Mouse (Mus musculus) neural tube, embryonic 10.5 days (tissue): ENCODE measurements at regions not wholly inside any gene's neighbourhood (a gene's known extent, or its start where the extent isn't known, plus 50 kb on each side); places are given as distances from the start of the nearest gene placed in this dataset.
"Not testable (repeated sequence)": the region's sequence is repeated elsewhere in the genome, so short reads cannot be mapped to it uniquely, and the experiment has no call there.

Experiments
- DNase-seq: peaks from one replicate; pipeline ENCODE4 v3.0.0-alpha.2; 2017; ENCODE audit warnings: low spot score; ENCODE audit errors: extremely low spot score

DNA sequence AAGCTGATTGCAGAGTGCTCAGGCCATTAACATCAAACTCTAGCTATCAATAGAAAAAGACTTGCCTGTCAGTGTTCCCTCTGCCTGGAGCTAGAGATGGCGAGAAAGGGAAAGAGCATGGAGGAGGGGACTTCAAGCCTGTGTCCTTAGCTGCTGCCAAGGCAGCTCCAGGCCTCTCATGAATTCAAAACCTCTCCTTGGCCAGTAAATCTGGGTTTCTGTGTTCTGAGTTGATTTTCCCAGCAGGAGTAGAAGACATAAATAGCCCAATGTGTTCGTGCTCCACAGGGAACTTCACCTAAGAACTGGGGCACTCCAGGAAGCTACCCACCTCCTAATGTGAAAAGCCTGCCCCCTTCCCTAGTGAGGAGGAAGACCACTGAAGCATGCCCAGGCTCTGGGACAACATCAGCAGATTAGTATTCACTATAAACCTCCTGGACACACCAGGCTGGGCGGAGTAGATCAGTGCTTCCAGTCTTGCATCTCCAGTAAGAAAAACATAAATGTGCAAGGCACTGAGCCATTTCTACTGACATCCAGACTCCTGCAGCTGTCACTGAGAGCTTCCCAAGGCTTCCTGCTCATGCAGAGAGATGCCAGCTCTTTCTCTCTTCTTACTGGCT is 433.9 kb downstream of the Tcerg1l start:
- no peak for DNase-seq

- no peak for DNase-seq
Observed at GRCm38 (mm10) chr7:137974705-137975104, 422.8 kb downstream of the Tcerg1l start.

DNA sequence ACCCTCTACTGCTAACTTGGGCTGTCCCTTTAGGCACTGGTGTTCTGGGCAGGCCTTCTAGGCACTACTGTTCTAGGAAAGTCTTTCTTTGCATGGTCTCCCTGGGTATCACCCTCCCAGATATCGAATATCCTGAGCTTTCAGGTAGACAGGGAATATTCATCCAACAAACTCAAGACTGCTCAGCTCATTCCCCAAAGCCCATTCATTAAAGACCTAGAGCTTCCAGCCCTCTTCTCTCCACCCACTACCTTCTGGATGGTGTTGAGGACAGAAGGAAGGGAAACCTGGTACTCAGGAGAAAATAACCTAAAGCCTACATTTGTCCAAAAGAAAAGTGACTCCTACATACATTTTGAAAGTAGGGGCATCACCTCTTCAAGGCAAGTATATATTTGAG is 420.0 kb downstream of the Tcerg1l start:
- no peak for DNase-seq

- DNase-seq = no peak
Observed at GRCm38 (mm10) chr7:137979361-137979760, 418.2 kb downstream of the Tcerg1l start.

GRCm38 (mm10) chr7:138005806-138006205 is 391.7 kb downstream of the Tcerg1l start:
- DNase-seq = peak; percentile 41

- peak; percentile 15 for DNase-seq
Observed at GRCm38 (mm10) chr7:138006971-138007370, 390.6 kb downstream of the Tcerg1l start.

DNA sequence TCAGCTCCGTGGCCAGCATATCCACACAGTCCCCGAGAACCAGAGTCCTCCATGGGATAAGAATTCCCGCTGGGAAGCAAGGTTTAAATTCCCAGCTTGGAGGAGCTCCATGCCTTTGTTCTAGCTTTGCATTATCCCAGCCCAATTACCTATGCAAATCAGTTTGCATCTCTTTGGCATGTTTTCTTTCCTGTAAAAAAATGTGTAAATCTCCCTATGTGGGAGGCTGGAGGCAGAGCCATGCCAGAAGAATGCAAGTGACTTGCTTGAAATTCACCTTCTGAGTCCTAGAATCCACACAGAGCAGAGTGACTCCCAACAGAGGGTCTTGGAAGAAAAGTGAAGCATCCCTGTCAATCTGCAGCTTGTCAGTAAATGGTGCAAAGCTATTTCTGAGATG is 388.9 kb downstream of the Tcerg1l start:
- no peak for DNase-seq

DNA sequence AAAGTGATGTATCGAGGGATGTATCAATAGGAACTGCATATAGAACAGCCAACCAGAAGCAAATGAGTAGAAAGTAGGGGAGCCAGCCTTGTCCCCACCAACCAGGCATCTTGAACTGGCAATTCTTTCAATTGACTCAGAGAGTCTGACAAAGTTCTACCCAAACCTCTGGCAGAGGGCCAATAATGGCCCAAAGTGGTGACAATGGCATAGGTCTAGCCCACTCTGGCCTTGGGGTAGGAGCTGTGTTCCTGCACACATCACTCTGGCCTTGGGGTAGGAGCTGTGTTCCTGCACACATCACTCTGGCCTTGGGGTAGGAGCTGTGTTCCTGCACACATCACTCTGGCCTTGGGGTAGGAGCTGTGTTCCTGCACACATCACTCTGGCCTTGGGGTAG is 373.5 kb downstream of the Tcerg1l start:
- DNase-seq = not testable (repeated sequence)

DNA sequence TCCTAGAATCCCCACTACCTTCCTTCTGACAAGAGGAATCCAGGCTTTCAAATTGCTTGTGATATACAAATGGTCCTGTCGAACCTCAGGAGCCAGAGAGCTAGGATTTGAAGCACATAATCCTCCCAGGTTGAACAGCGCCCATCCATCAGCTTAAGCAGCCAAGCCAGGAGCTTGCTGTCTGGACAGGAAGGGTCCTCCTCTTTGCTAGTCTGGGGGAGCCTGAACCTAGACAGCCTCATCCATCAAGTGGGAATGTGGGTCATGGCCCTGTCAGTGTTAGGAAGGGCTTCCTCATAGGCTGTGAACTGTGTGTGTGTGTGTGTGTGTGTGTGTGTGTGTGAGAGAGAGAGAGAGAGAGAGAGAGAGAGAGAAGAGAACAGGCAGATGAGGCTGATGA is 345.8 kb downstream of the Tcerg1l start:
- peak; percentile 40 for DNase-seq

GRCm38 (mm10) chr7:138054756-138055155 is 342.8 kb downstream of the Tcerg1l start:
- no peak for DNase-seq

DNA sequence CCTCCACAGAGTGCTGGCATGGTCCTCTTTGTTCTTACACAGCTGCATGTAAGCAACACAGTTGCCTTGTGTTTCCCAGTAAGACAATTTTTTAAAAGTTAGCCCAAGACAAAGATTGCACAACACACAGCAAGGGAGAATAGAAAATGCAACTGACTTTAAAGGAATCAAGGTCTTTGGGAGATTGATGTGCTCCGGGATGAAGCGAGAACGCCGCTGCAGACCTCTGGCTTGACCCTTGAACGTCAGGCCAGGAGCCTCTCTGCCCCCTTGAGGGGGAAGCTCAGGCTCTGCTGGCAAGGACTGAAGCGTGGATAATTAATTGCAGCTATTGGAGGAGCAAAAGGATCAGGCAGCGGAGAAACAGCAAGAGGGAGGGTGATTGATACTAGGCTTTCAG is 336.4 kb downstream of the Tcerg1l start:
- peak; percentile 55 for DNase-seq

GRCm38 (mm10) chr7:138066921-138067320 is 330.6 kb downstream of the Tcerg1l start:
- DNase-seq = no peak

GRCm38 (mm10) chr7:138075231-138075630 is 322.3 kb downstream of the Tcerg1l start:
- DNase-seq = no peak

DNA sequence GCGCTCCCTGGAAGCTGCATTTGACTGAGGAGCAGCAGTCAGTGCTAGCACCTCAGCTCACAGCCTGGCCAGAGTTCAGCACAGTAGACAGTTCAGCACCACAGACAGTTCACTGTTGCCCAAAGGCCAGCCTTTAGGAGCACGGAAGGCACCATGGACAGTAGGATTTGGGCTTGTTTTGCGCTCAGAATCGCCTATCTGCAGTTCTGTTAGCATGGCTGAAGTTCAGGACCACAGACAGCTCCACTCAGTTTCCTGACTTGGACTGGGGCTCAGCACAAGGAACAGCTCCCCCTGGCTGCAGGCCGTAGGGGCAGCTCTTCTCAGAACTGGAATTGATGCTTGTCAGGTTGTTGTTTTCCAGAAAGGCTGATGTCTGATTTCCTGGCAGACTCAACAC is 313.6 kb downstream of the Tcerg1l start:
- DNase-seq = peak; percentile 92

DNA sequence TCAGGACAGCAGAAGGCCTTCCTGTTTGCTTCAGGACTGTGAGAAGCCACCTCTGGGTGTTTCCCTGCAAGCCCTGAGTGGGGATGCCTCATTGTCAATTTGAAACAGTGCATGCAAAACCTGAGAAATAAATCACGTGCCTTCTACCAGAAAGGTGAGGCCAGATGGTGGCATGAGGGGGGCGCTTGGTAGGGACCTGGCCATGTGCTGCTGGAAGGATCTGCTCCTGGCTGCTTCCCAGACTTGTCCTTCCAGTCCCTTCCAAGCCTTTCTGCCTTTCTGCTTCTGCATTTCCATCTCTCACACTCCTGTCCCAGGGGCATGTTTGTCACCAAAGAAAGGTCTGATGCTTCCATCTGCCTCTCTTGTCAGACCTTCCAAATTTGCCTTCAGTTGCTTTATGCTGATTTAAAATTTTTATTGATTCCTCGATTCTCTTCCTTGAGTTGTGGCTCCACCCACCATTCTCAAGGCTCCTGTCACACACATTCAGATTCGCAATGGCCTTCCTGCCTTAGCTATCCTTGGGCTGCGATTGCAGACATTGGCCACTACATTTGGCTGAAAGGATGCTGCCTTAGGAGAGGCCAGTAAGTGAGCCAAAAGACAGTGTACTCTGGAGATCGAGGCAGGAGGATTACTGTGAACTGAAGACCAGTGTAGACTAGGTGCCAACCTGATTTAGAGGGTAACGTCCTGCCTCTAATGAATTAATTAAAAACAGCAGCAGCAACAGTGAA is 289.9 kb downstream of the Tcerg1l start:
- DNase-seq = no peak

DNA sequence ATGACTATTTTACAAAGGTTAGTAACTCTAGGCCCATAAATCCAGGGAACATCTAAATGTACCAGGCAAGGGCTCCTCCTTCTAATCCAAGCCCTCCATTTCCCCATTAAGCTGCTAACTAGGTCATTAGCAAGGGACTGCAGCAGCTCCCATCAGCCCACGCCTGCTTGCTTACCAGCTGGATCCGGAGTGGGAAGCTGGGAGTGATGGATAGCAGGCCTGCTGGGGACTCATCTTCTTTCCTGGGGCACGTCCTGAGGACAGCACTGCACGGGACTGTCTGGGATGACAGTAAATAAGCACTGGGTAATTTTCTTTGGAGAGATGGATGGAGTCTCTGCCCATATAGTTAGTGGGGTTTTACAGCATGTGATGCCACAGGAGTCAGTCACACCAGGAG is 276.0 kb downstream of the Tcerg1l start:
- no peak for DNase-seq

GRCm38 (mm10) chr7:138129701-138130100 is 267.8 kb downstream of the Tcerg1l start:
- DNase-seq = no peak

GRCm38 (mm10) chr7:138133427-138133826 is 264.1 kb downstream of the Tcerg1l start:
- no peak for DNase-seq

- no peak for DNase-seq
Observed at GRCm38 (mm10) chr7:138137934-138138333, 259.6 kb downstream of the Tcerg1l start.

DNA sequence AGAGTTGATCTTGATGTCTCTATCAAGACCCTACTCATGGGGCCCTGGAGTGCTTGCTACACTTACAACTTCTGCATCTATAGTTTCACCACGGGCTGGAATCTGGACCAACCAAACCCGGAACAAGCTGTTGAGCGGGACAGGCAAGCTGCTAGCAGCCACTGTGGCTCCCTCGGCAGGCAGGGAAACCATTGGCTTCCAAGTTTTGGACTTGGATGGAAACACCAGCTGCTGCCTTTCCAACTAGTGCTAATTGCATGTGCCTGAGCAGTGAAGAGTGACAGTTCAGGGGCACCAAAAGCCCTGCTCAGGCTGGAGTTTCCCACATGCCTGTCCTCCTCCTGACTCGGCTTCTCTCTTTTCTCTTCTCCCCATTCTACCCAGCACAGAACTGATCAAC is 257.8 kb downstream of the Tcerg1l start:
- no peak for DNase-seq

- DNase-seq = no peak
Observed at GRCm38 (mm10) chr7:138149496-138149895, 248.0 kb downstream of the Tcerg1l start.

- peak; percentile 21 for DNase-seq
Observed at GRCm38 (mm10) chr7:138153455-138154167, 243.9 kb downstream of the Tcerg1l start.
